In the genomic region with DNA sequence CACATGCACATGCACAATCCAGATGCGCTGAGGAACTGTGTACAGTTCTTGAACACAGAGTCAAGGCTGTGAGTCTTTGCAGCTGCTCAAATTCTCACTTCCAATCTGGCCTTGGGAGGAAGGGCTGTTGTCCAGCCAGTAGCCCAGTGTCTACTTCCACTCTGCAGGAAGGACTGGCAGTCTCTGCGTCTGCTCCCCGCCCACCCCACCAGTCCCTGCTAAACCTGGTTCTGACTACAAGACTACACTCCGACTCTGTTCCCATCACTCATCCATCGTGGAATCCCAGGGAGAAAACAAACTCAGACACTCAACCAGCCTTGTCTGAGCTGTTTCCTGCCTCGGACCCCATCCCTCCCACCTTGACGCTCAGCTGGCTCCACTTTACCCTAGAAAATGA, we compare ENCODE assay signal across 13 mouse cellular contexts. TPM values are rescaled to one million over a fixed set of nuclear protein-coding genes. Genes with fewer than 3 reads are reported as not detected.
DNase-seq lines count a peak whose midpoint lies in the region; ATAC-seq and TF ChIP-seq lines count a peak whose summit lies in the region.
"Had no signal": no experiment of that assay in that cellular context is flagged by ENCODE, and none has a peak within 500 bp of the region (broad histone marks: within the 10 kb centered on the region; RNA-seq: fewer than 3 reads in every experiment).

No protein-coding gene starts in this region.

- H3K27ac ChIP-seq in intestine, embryonic 16.5 days (ENCODE audit: low read length) = peak overlapping the region; percentile 76
- H3K27ac ChIP-seq in intestine, postnatal 0 days (ENCODE audit: low read depth, low read length) = no peak overlapping the region
- peak overlapping the region; percentile 24 for H3K27ac ChIP-seq in heart, embryonic 16.5 days (ENCODE audit: low read length)
- peak overlapping the region; percentile 26; the same call in 1 of the 2 replicates for H3K27ac ChIP-seq in stomach, embryonic 15.5 days
- H3K27ac ChIP-seq: hindbrain, embryonic 10.5 days; midbrain, embryonic 15.5 days had no signal

- ATAC-seq in intestine, embryonic 16.5 days = no peak
- ATAC-seq in intestine, postnatal 0 days = no peak
- ATAC-seq in common myeloid progenitor, adult 5-6 weeks (replicated peaks; ENCODE audit: low read depth, poor library complexity, severe bottlenecking) = 0 out of 2 replicates have a peak, but pooled peaks have one; percentile 20
- ATAC-seq in heart, embryonic 16.5 days (replicated peaks; ENCODE audit: extremely low read depth, insufficient read depth, low FRiP score) = no peak
- no peak for ATAC-seq in stomach, embryonic 15.5 days (ENCODE audit: insufficient read depth, low FRiP score, low read depth)
- ATAC-seq: CD4-positive, CD25-positive, alpha-beta regulatory T cell, adult 4 months; midbrain, embryonic 15.5 days had no signal

- no peak for TF ChIP-seq CTCF in intestine, postnatal 0 days (IDR thresholded peaks at IDR 0.05; ENCODE audit: low read depth)

- H3K36me3 ChIP-seq in intestine, embryonic 16.5 days (ENCODE audit: control insufficient read depth, insufficient read depth, low read length) = peaks cover 23% of the 10 kb centered on the region
- peaks cover 87% of the 10 kb centered on the region for H3K36me3 ChIP-seq in intestine, postnatal 0 days (ENCODE audit: control insufficient read depth, insufficient read depth)
- H3K36me3 ChIP-seq in heart, embryonic 16.5 days (ENCODE audit: control insufficient read depth, insufficient read depth) = peaks cover 19% of the 10 kb centered on the region
- H3K36me3 ChIP-seq in stomach, embryonic 15.5 days = peaks cover 28% of the 10 kb centered on the region
- H3K36me3 ChIP-seq: midbrain, embryonic 15.5 days had no signal

- H3K27me3 ChIP-seq in intestine, embryonic 16.5 days (replicated peaks; ENCODE audit: control insufficient read depth, insufficient read depth, low read length) = no peaks in the 10 kb centered on the region
- no peaks in the 10 kb centered on the region for H3K27me3 ChIP-seq in intestine, postnatal 0 days (replicated peaks; ENCODE audit: control insufficient read depth, insufficient read depth, low read length)
- H3K27me3 ChIP-seq in heart, embryonic 16.5 days (ENCODE audit: control insufficient read depth, insufficient read depth, low read length) = no peaks in the 10 kb centered on the region
- no peaks in the 10 kb centered on the region for H3K27me3 ChIP-seq in stomach, embryonic 15.5 days (replicated peaks)
- H3K27me3 ChIP-seq: midbrain, embryonic 15.5 days had no signal

- no peak overlapping the region for H3K9ac ChIP-seq in intestine, embryonic 16.5 days (ENCODE audit: low read depth, low read length)
- no peak overlapping the region for H3K9ac ChIP-seq in intestine, postnatal 0 days (ENCODE audit: low read depth, low read length)
- no peak overlapping the region for H3K9ac ChIP-seq in heart, embryonic 16.5 days (ENCODE audit: low read length)
- no peak overlapping the region for H3K9ac ChIP-seq in stomach, embryonic 15.5 days
- H3K9ac ChIP-seq: midbrain, embryonic 15.5 days had no signal

- no peak overlapping the region for H3K4me2 ChIP-seq in intestine, embryonic 16.5 days (ENCODE audit: low read depth, low read length)
- no peak overlapping the region for H3K4me2 ChIP-seq in intestine, postnatal 0 days (replicated peaks; ENCODE audit: low read depth)
- H3K4me2 ChIP-seq in heart, embryonic 16.5 days (ENCODE audit: low read depth, low read length) = peak overlapping the region; percentile 23; the same call in 1 of the 2 replicates
- no peak overlapping the region for H3K4me2 ChIP-seq in stomach, embryonic 15.5 days
- H3K4me2 ChIP-seq: midbrain, embryonic 15.5 days had no signal

- peaks cover 26% of the 10 kb centered on the region for H3K4me1 ChIP-seq in intestine, embryonic 16.5 days (ENCODE audit: control insufficient read depth, insufficient read depth, low read length)
- no peaks in the 10 kb centered on the region; the same call in 1 of the 2 replicates for H3K4me1 ChIP-seq in intestine, postnatal 0 days (replicated peaks; ENCODE audit: control insufficient read depth, insufficient read depth, low read length)
- peaks cover 12% of the 10 kb centered on the region for H3K4me1 ChIP-seq in heart, embryonic 16.5 days (ENCODE audit: control insufficient read depth, insufficient read depth, low read length)
- no peaks in the 10 kb centered on the region for H3K4me1 ChIP-seq in stomach, embryonic 15.5 days
- H3K4me1 ChIP-seq: midbrain, embryonic 15.5 days had no signal

- H3K9me3 ChIP-seq in intestine, embryonic 16.5 days (ENCODE audit: control insufficient read depth, low read length) = no peaks in the 10 kb centered on the region
- H3K9me3 ChIP-seq in intestine, postnatal 0 days (ENCODE audit: control insufficient read depth) = no peaks in the 10 kb centered on the region
- H3K9me3 ChIP-seq in heart, embryonic 16.5 days (replicated peaks; ENCODE audit: control insufficient read depth, low read length) = no peaks in the 10 kb centered on the region
- H3K9me3 ChIP-seq in stomach, embryonic 15.5 days = no peaks in the 10 kb centered on the region
- H3K9me3 ChIP-seq: hindbrain, embryonic 10.5 days; midbrain, embryonic 15.5 days had no signal

- no peak overlapping the region for H3K4me3 ChIP-seq in intestine, embryonic 16.5 days (ENCODE audit: low read length)
- H3K4me3 ChIP-seq in intestine, postnatal 0 days (ENCODE audit: low read depth, low read length) = no peak overlapping the region
- H3K4me3 ChIP-seq in heart, embryonic 16.5 days (ENCODE audit: low read length) = no peak overlapping the region
- H3K4me3 ChIP-seq in stomach, embryonic 15.5 days (replicated peaks) = no peak overlapping the region
- H3K4me3 ChIP-seq: hindbrain, embryonic 10.5 days; midbrain, embryonic 15.5 days had no signal

- WGBS in intestine, embryonic 16.5 days = 70% methylated on average over 7 of the region's 7 CpGs
- WGBS in intestine, postnatal 0 days = 63% methylated on average over 7 of the region's 7 CpGs
- 63% methylated on average over 7 of the region's 7 CpGs for WGBS in heart, embryonic 16.5 days
- WGBS in stomach, embryonic 15.5 days = 53% methylated on average over 7 of the region's 7 CpGs

- DNase-seq in spleen, adult 18-20 months = no peak
- DNase-seq in layer of hippocampus, adult 8-10 months (ENCODE audit: low spot score in 2 of 2) = no peak
- DNase-seq: adrenal gland, adult 8-10 months; cerebellum, adult 9-11 months; thymus, adult 2 months had no signal

RNA-seq across cellular contexts. Expression of a gene that starts 18.5 kb away (rescaled TPM):
- 8.2 and 8.3 TPM in 2 replicates for polyA plus RNA-seq in intestine, embryonic 16.5 days (2015; fragmentation: Nextera tagmentation; extraction: Ambion mirVana)
- polyA plus RNA-seq in intestine, postnatal 0 days (2015; fragmentation: Nextera tagmentation; extraction: Ambion mirVana) = 4.9 and 5.4 TPM in 2 replicates
- total RNA-seq in common myeloid progenitor, adult 5-6 weeks (2017) = 0.63 and 1.3 TPM in 2 replicates
- polyA plus RNA-seq in heart, embryonic 16.5 days (2015; fragmentation: Nextera tagmentation; extraction: Ambion mirVana) = 3.9 and 4.5 TPM in 2 replicates
- polyA plus RNA-seq in stomach, embryonic 15.5 days (2015; fragmentation: Nextera tagmentation; extraction: Ambion mirVana) = 6.3 and 6.5 TPM in 2 replicates
- 10 to 100 TPM; 26.1 to 30.6 (median 29.4) TPM for total RNA-seq in layer of hippocampus, adult 8-10 months (2022)

RNA-seq across cellular contexts. Expression of a gene that starts 31.3 kb away (rescaled TPM):
- 34.6 and 36.0 TPM in 2 replicates for polyA plus RNA-seq in intestine, embryonic 16.5 days (2015; fragmentation: Nextera tagmentation; extraction: Ambion mirVana)
- polyA plus RNA-seq in intestine, postnatal 0 days (2015; fragmentation: Nextera tagmentation; extraction: Ambion mirVana) = 13.5 and 15.6 TPM in 2 replicates
- 12.2 and 28.9 TPM in 2 replicates for total RNA-seq in common myeloid progenitor, adult 5-6 weeks (2017)
- polyA plus RNA-seq in heart, embryonic 16.5 days (2015; fragmentation: Nextera tagmentation; extraction: Ambion mirVana) = 42.9 and 46.0 TPM in 2 replicates
- 39.0 and 42.4 TPM in 2 replicates for polyA plus RNA-seq in stomach, embryonic 15.5 days (2015; fragmentation: Nextera tagmentation; extraction: Ambion mirVana)
- 100 to 1,000 TPM; 108 to 144 (median 121) TPM for total RNA-seq in layer of hippocampus, adult 8-10 months (2022)

RNA-seq across cellular contexts. Expression of a gene that starts 50.8 kb away (rescaled TPM):
- polyA plus RNA-seq in intestine, embryonic 16.5 days (2015; fragmentation: Nextera tagmentation; extraction: Ambion mirVana) = 40.0 and 48.2 TPM in 2 replicates
- polyA plus RNA-seq in intestine, postnatal 0 days (2015; fragmentation: Nextera tagmentation; extraction: Ambion mirVana) = 17.0 and 19.3 TPM in 2 replicates
- total RNA-seq in common myeloid progenitor, adult 5-6 weeks (2017) = 107 and 117 TPM in 2 replicates
- polyA plus RNA-seq in heart, embryonic 16.5 days (2015; fragmentation: Nextera tagmentation; extraction: Ambion mirVana) = 61.1 and 63.6 TPM in 2 replicates
- 80.7 and 81.9 TPM in 2 replicates for polyA plus RNA-seq in stomach, embryonic 15.5 days (2015; fragmentation: Nextera tagmentation; extraction: Ambion mirVana)
- total RNA-seq in layer of hippocampus, adult 8-10 months (2022) = 100 to 1,000 TPM; 121 to 126 (median 123) TPM
